Mouse (Mus musculus) hindbrain, embryonic 14.5 days (tissue): ENCODE measurements around the gene Extl1. TPM values are rescaled to one million over a fixed set of nuclear protein-coding genes. Genes with fewer than 3 reads are reported as not detected.

Experiments
- ATAC-seq: fragments of 200-750 bp; cut with Nextera tagmentation; 2 replicates; pipeline ENCODE4 v1.8.0; 2017; ENCODE audit warnings: moderate number of reproducible peaks, mild to moderate bottlenecking, moderate TSS enrichment, moderate library complexity; ENCODE audit not compliant: low FRiP score
- DNase-seq: peaks from one replicate; pipeline ENCODE4 v3.0.0-alpha.2; 2015; ENCODE audit warnings: low spot score
- H3K27ac ChIP-seq: fragments of 300-500 bp; sonication (generic); 2 replicates; pipeline ENCODE4 v1.5.1; 2014; ENCODE audit warnings: mild to moderate bottlenecking, moderate library complexity
- H3K27me3 ChIP-seq: fragments of 300-500 bp; sonication (generic); 2 replicates; pipeline ENCODE4 v1.6.1; 2014; ENCODE audit warnings: mild to moderate bottlenecking, low read length, mixed read lengths; ENCODE audit not compliant: control insufficient read depth, insufficient read depth
- H3K36me3 ChIP-seq: fragments of 300-500 bp; sonication (generic); replicated peaks from 2 replicates; pipeline ENCODE4 v1.6.1; 2014; ENCODE audit not compliant: control insufficient read depth, insufficient read depth
- H3K4me1 ChIP-seq: fragments of 300-500 bp; sonication (generic); replicated peaks from 2 replicates; pipeline ENCODE4 v1.6.1; 2014; ENCODE audit warnings: antibody characterized with exemption, low read length, mixed read lengths; ENCODE audit not compliant: control insufficient read depth, insufficient read depth
- H3K4me2 ChIP-seq: fragments of 300-500 bp; sonication (generic); replicated peaks from 2 replicates; pipeline ENCODE4 v1.6.1; 2014; ENCODE audit warnings: mild to moderate bottlenecking, moderate library complexity
- H3K4me3 ChIP-seq: fragments of 300-500 bp; sonication (generic); replicated peaks from 2 replicates; pipeline ENCODE4 v1.5.1; 2014; ENCODE audit warnings: mild to moderate bottlenecking, low read length
- H3K9ac ChIP-seq: fragments of 300-500 bp; sonication (generic); 2 replicates; pipeline ENCODE4 v1.6.1; 2014
- H3K9me3 ChIP-seq: fragments of 300-500 bp; sonication (generic); 2 replicates; pipeline ENCODE4 v1.6.1; 2016; ENCODE audit warnings: low read length; ENCODE audit not compliant: control insufficient read depth
- WGBS: fragments of 180-500 bp; shearing (Covaris S2); extraction: QIAGEN DNeasy Blood & Tissue Kit; methylation state at CpG from one replicate; pipeline ENCODE4 v1.1.7; 2014; 5-methylcytosine and 5-hydroxymethylcytosine counted together
- polyA plus RNA-seq: library from polyadenylated mRNA; unstranded; fragments of >200 nt; fragmentation: Nextera tagmentation; extraction: Ambion mirVana; gene quantifications from 2 replicates; pipeline ENCODE4 v1.2.1, GENCODE M21; 2014

Gene Extl1
- polyA plus RNA-seq, 1 experiment from 2014 or later = 0.58 TPM

- Histone ChIP-seq H3K4me3 (no peak within 1 kb of the TSS), H3K36me3 (no peaks in the 10 kb centered on the region), H3K27me3 (no peaks in the 10 kb centered on the region), H3K9me3 (no peaks in the 10 kb centered on the region), H3K9ac (no peak within 1 kb of the TSS), H3K4me2 (no peak within 1 kb of the TSS), H3K27ac (no peak within 1 kb of the TSS), H3K4me1 (no peaks in the 10 kb centered on the region)
- DNase-seq (no peak), ATAC-seq (no peak)
- WGBS = 38% methylated on average over 11 of the region's 11 CpGs
Measured at GRCm38 (mm10) chr4:134314876-134315275, 68.8 kb downstream of the Extl1 start, which contains the start of gene Trim63. Trim63 (plus strand) TSS chr4:134315120.

GRCm38 (mm10) chr4:134314081-134314655 is 69.5 kb downstream of the Extl1 start:
- H3K9me3 ChIP-seq = no peaks in the 10 kb centered on the region
- ATAC-seq (no peak), DNase-seq (no peak)
- H3K4me1 ChIP-seq = no peaks in the 10 kb centered on the region
- H3K4me3 ChIP-seq = no peak overlapping the region
- no peak overlapping the region for H3K4me2 ChIP-seq
- no peak overlapping the region for H3K9ac ChIP-seq
- H3K27ac ChIP-seq = no peak overlapping the region
- WGBS = 82% methylated on average over 4 of the region's 4 CpGs
- no peaks in the 10 kb centered on the region for H3K27me3 ChIP-seq
- no peaks in the 10 kb centered on the region for H3K36me3 ChIP-seq

- no peaks in the 10 kb centered on the region for H3K36me3 ChIP-seq
- H3K27ac ChIP-seq = no peak overlapping the region
- no peak overlapping the region for H3K9ac ChIP-seq
- H3K4me2 ChIP-seq = no peak overlapping the region
- H3K4me1 ChIP-seq = peaks cover under 1% of the 10 kb centered on the region; the same call in 1 of the 2 replicates
- H3K9me3 ChIP-seq = no peaks in the 10 kb centered on the region
- ATAC-seq (no peak), DNase-seq (no peak)
- H3K4me3 ChIP-seq = no peak overlapping the region
- no peaks in the 10 kb centered on the region for H3K27me3 ChIP-seq
- 95% methylated on average over 6 of the region's 6 CpGs for WGBS
Measured at GRCm38 (mm10) chr4:134312901-134313300, 70.7 kb downstream of the Extl1 start.

GRCm38 (mm10) chr4:134312341-134312740 is 71.3 kb downstream of the Extl1 start:
- 98% methylated on average over 5 of the region's 5 CpGs for WGBS
- ATAC-seq = no peak
- no peaks in the 10 kb centered on the region for H3K36me3 ChIP-seq
- H3K4me3 ChIP-seq = no peak overlapping the region
- no peak overlapping the region for H3K4me2 ChIP-seq
- no peak overlapping the region for H3K27ac ChIP-seq
- no peaks in the 10 kb centered on the region for H3K27me3 ChIP-seq
- H3K9me3 ChIP-seq = no peaks in the 10 kb centered on the region
- peaks cover 6% of the 10 kb centered on the region for H3K4me1 ChIP-seq
- no peak overlapping the region for H3K9ac ChIP-seq
- no peak for DNase-seq

- H3K9me3 ChIP-seq = no peaks in the 10 kb centered on the region
- WGBS = 80% methylated on average over 9 of the region's 9 CpGs
- H3K36me3 ChIP-seq = no peaks in the 10 kb centered on the region
- no peak for ATAC-seq
- no peak overlapping the region for H3K4me3 ChIP-seq
- no peak overlapping the region for H3K4me2 ChIP-seq
- DNase-seq = no peak
- H3K27ac ChIP-seq = no peak overlapping the region
- no peaks in the 10 kb centered on the region for H3K27me3 ChIP-seq
- peaks cover 8% of the 10 kb centered on the region for H3K4me1 ChIP-seq
- H3K9ac ChIP-seq = no peak overlapping the region
Measured at GRCm38 (mm10) chr4:134311784-134312183, 71.9 kb downstream of the Extl1 start.

- Histone ChIP-seq H3K9me3 (no peaks in the 10 kb centered on the region), H3K27ac (no peak overlapping the region), H3K4me1 (peaks cover 8% of the 10 kb centered on the region), H3K4me2 (no peak overlapping the region), H3K27me3 (no peaks in the 10 kb centered on the region), H3K9ac (no peak overlapping the region), H3K36me3 (no peaks in the 10 kb centered on the region), H3K4me3 (no peak overlapping the region)
- ATAC-seq (no peak), DNase-seq (no peak)
- WGBS = 94% methylated on average over 9 of the region's 9 CpGs
Measured at GRCm38 (mm10) chr4:134310656-134311055, 73.0 kb downstream of the Extl1 start.

GRCm38 (mm10) chr4:134310106-134310505 is 73.5 kb downstream of the Extl1 start:
- ATAC-seq = no peak
- WGBS = 90% methylated on average over 7 of the region's 7 CpGs
- H3K9me3 ChIP-seq = no peaks in the 10 kb centered on the region
- H3K4me3 ChIP-seq = no peak overlapping the region
- no peaks in the 10 kb centered on the region for H3K27me3 ChIP-seq
- H3K9ac ChIP-seq = no peak overlapping the region
- H3K36me3 ChIP-seq = no peaks in the 10 kb centered on the region
- peaks cover 8% of the 10 kb centered on the region for H3K4me1 ChIP-seq
- H3K4me2 ChIP-seq = no peak overlapping the region
- DNase-seq = no peak
- H3K27ac ChIP-seq = no peak overlapping the region

- Histone ChIP-seq H3K4me3 (no peak overlapping the region), H3K9me3 (no peaks in the 10 kb centered on the region), H3K27me3 (no peaks in the 10 kb centered on the region), H3K4me2 (peak overlapping the region; percentile 30), H3K9ac (no peak overlapping the region), H3K27ac (no peak overlapping the region), H3K4me1 (peaks cover 8% of the 10 kb centered on the region), H3K36me3 (no peaks in the 10 kb centered on the region)
- ATAC-seq (no peak), DNase-seq (peak; percentile 44)
- 12% methylated on average over 12 of the region's 12 CpGs for WGBS
Measured at GRCm38 (mm10) chr4:134307367-134308072, 76.1 kb downstream of the Extl1 start.

- no peak overlapping the region for H3K4me2 ChIP-seq
- H3K36me3 ChIP-seq = no peaks in the 10 kb centered on the region
- 80% methylated on average over 2 of the region's 2 CpGs for WGBS
- H3K27me3 ChIP-seq = no peaks in the 10 kb centered on the region
- no peak overlapping the region for H3K9ac ChIP-seq
- H3K9me3 ChIP-seq = no peaks in the 10 kb centered on the region
- no peak overlapping the region for H3K4me3 ChIP-seq
- DNase-seq (no peak), ATAC-seq (no peak)
- peaks cover 8% of the 10 kb centered on the region for H3K4me1 ChIP-seq
- H3K27ac ChIP-seq = no peak overlapping the region
Measured at GRCm38 (mm10) chr4:134306963-134307362, 76.7 kb downstream of the Extl1 start.
